8 mouse cellular contexts compared by ENCODE assay signal in the genomic region with DNA sequence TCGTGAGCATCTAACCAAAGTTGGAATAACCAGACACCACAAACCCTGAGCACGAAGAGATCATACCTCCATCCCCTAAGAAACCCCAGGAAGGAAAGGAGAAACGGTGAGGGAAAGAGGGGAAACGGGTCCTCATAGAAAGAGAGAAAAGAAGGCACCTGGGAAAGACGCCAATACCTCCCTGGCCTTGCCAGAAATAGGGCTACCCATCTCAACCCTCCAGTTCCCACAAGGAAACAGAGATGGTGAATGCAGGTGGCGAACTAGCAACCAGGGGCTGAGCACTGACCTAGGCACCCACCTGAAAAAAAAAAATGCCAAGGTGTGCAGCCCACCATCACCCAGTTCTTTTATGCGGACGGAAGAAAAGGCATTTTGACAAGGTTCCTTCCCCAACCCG. TPM values are rescaled to one million over a fixed set of nuclear protein-coding genes. Genes with fewer than 3 reads are reported as not detected.
A peak's percentile ranks its signal among the peaks of the same experiment; 100 is the strongest.
DNase-seq lines count a peak whose midpoint lies in the region; ATAC-seq and TF ChIP-seq lines count a peak whose summit lies in the region.

No protein-coding gene starts in this region.

- no peaks in the 10 kb centered on the region for H3K9me3 ChIP-seq in liver, embryonic 11.5 days (ENCODE audit: control insufficient read depth, low read length)

- peak overlapping the region; percentile 83; the same call in 1 of the 2 replicates for H3K27ac ChIP-seq in gastrocnemius, adult 2 months
- no peak overlapping the region for H3K27ac ChIP-seq in thymus, adult 2 months (ENCODE audit: control insufficient read depth, insufficient read depth, low read length)
- H3K27ac ChIP-seq in liver, embryonic 11.5 days (ENCODE audit: low read depth, low read length): no peak overlapping the region

- no peak for TF ChIP-seq POLR2A in thymus, adult 2 months (IDR thresholded peaks at IDR 0.05; ENCODE audit: control insufficient read depth, extremely low read depth, insufficient read depth, low read length, poor library complexity)

- no peak overlapping the region; the same call in 1 of the 2 replicates for H3K9ac ChIP-seq in liver, embryonic 11.5 days (ENCODE audit: low read depth, low read length)

- intact Hi-C loops in gastrocnemius, adult 2 months (cut with DNase I): loop anchor here (5.0 kb wide), 1 partner anchor 89 kb away; no protein-coding TSS in a partner anchor

- no peak for ATAC-seq in liver, embryonic 11.5 days (replicated peaks; ENCODE audit: low FRiP score)

- DNase-seq in gastrocnemius, adult 2 months: no peak
- no peak for DNase-seq in gastrocnemius, adult 18-20 months (ENCODE audit: low spot score)
- no peak for DNase-seq in thymus, adult 2 months
- DNase-seq in thymus, postnatal 36 days: no peak
- no peak for DNase-seq in liver, embryonic 11.5 days (ENCODE audit: low spot score)
- no peak for DNase-seq in c-Kit-positive CD71-positive TER-119-positive erythroid progenitor cells, embryonic 14.5 days (ENCODE audit: low spot score)
- no peak for DNase-seq in layer of hippocampus, postnatal 10 days (ENCODE audit: low spot score in 2 of 2)
- DNase-seq in adrenal gland, adult 2 months: no peak

- peak overlapping the region; percentile 84 for H3K4me3 ChIP-seq in gastrocnemius, adult 2 months
- peak overlapping the region; percentile 99 for H3K4me3 ChIP-seq in thymus, adult 2 months (ENCODE audit: control insufficient read depth, insufficient read depth, low read length)
- peak overlapping the region; percentile 82 for H3K4me3 ChIP-seq in liver, embryonic 11.5 days (ENCODE audit: low read depth, low read length)

- no peak for TF ChIP-seq CTCF in gastrocnemius, adult 2 months (IDR thresholded peaks at IDR 0.05)
- TF ChIP-seq CTCF in thymus, adult 2 months (IDR thresholded peaks at IDR 0.05; ENCODE audit: borderline replicate concordance, control insufficient read depth, extremely low read depth, insufficient read depth, low read length, poor library complexity): no peak

- WGBS in thymus, adult 2 months: 33% methylated on average over 9 of the region's 9 CpGs
- WGBS in liver, embryonic 11.5 days: 36% methylated on average over 9 of the region's 9 CpGs

- no peaks in the 10 kb centered on the region for H3K36me3 ChIP-seq in thymus, adult 2 months (ENCODE audit: control insufficient read depth, insufficient read depth, low read length)
- H3K36me3 ChIP-seq in liver, embryonic 11.5 days (ENCODE audit: control insufficient read depth, insufficient read depth, low read length): no peaks in the 10 kb centered on the region

- H3K4me1 ChIP-seq in thymus, adult 2 months (replicated peaks; ENCODE audit: control insufficient read depth, insufficient read depth, low read length): peaks cover 11% of the 10 kb centered on the region
- H3K4me1 ChIP-seq in liver, embryonic 11.5 days (replicated peaks; ENCODE audit: control insufficient read depth, insufficient read depth, low read length): no peaks in the 10 kb centered on the region

- peak overlapping the region; percentile 84 for H3K4me2 ChIP-seq in liver, embryonic 11.5 days

- no peaks in the 10 kb centered on the region; the same call in 1 of the 2 replicates for H3K27me3 ChIP-seq in thymus, adult 2 months (ENCODE audit: control insufficient read depth, insufficient read depth, low read length)
- peaks cover 2% of the 10 kb centered on the region; the same call in 1 of the 2 replicates for H3K27me3 ChIP-seq in liver, embryonic 11.5 days (replicated peaks; ENCODE audit: control insufficient read depth, insufficient read depth, low read length)

RNA-seq across cellular contexts. Expression of a gene that starts 1.4 kb away (rescaled TPM):
- 1 to 10 TPM; 4.6 to 8.6 TPM for total RNA-seq in gastrocnemius, adult 2 months (2021)
- total RNA-seq in gastrocnemius, adult 18-20 months (2021): 1 to 10 TPM; 2.5 to 5.5 TPM
- 82.4 and 82.7 TPM in 2 replicates for polyA plus RNA-seq in thymus, adult 2 months (2012; rRNA removed)
- 5.4 and 5.5 TPM in 2 replicates for polyA plus RNA-seq in liver, embryonic 11.5 days (2014; fragmentation: Nextera tagmentation; extraction: Ambion mirVana)
- 10 to 100 TPM; 88.7 to 96.9 TPM for total RNA-seq in layer of hippocampus, postnatal 10 days (2021)
- total RNA-seq in adrenal gland, adult 2 months (2021): 10 to 100 TPM in 1 of 2 experiments, 1 to 10 TPM in 1; 5.8 to 11.3 TPM
- 9.2 and 9.3 TPM in 2 replicates for polyA plus RNA-seq in adrenal gland, adult 2 months (2012; rRNA removed)

RNA-seq across cellular contexts. Expression of a gene that starts 22.9 kb away (rescaled TPM):
- 1 to 10 TPM; 1.1 to 1.3 TPM for total RNA-seq in gastrocnemius, adult 2 months (2021)
- 1 to 10 TPM in 1 of 2 experiments, under 1 TPM in 1; 0.71 to 1.0 TPM for total RNA-seq in gastrocnemius, adult 18-20 months (2021)
- 0.96 and 1.1 TPM in 2 replicates for polyA plus RNA-seq in thymus, adult 2 months (2012; rRNA removed)
- 0.96 and 1.0 TPM in 2 replicates for polyA plus RNA-seq in liver, embryonic 11.5 days (2014; fragmentation: Nextera tagmentation; extraction: Ambion mirVana)
- total RNA-seq in layer of hippocampus, postnatal 10 days (2021): 1 to 10 TPM; 2.6 to 2.9 TPM
- 1 to 10 TPM; 1.8 to 2.2 TPM for total RNA-seq in adrenal gland, adult 2 months (2021)
- 1.4 and 2.1 TPM in 2 replicates for polyA plus RNA-seq in adrenal gland, adult 2 months (2012; rRNA removed)

Comparison
In these comparisons a context has a peak if more than half of its experiments do, and no peak if none do; other contexts are left out.
1. RNA of a gene that starts 1.4 kb away (total RNA-seq): 88.7 to 96.9 TPM in layer of hippocampus, postnatal 10 days; 5.8 to 11.3 TPM in adrenal gland, adult 2 months, 4.6 to 8.6 TPM in gastrocnemius, adult 2 months and 2.5 to 5.5 TPM in gastrocnemius, adult 18-20 months; every median in the first group is over 4 times any median in the second.
2. Peak in every context shown above with its lines, with median percentiles within 50 percentile points of each other: H3K4me3 ChIP-seq.